Mouse (Mus musculus) neutrophil, adult 59 days (primary cell): ENCODE data around the gene Piga. TPM values are rescaled to one million over a fixed set of nuclear protein-coding genes. Genes with fewer than 3 reads are reported as not detected.

Experiments
- total RNA-seq, 2 experiments: library from RNA; stranded (reverse); gene quantifications; 1 replicate in 1 of 2; 2 replicates in 1 of 2; pipeline ENCODE4 v1.2.4; 2023

Gene Piga
- total RNA-seq, result 10 to 100 TPM; 11.1 to 13.1 TPM

DNA sequence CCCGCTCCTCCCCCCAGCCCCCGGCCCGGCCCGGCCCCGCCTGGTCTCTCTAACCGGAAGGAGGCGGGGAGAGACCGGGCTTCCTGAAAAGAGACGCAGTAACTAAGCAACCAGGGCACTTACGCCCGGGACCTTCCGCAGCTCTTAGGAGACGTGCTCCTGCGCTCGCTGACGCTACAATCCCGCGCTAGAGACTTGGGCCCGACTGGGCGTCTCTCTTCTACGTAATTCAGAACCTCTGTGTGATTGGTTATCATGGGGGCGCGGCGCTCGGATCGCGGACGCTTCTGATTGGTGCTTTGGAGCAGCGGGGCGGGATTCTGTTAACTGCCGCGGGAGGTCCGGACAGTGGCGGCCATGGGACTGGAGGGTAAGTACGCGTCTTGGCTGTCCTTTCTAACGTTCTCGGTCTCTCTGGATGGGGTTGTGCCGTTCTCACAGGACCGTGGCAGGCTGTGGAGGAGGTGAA, at the start of gene Piga:
Piga (plus strand) TSS at position 317 of the 469 bp plus-strand sequence.

DNA sequence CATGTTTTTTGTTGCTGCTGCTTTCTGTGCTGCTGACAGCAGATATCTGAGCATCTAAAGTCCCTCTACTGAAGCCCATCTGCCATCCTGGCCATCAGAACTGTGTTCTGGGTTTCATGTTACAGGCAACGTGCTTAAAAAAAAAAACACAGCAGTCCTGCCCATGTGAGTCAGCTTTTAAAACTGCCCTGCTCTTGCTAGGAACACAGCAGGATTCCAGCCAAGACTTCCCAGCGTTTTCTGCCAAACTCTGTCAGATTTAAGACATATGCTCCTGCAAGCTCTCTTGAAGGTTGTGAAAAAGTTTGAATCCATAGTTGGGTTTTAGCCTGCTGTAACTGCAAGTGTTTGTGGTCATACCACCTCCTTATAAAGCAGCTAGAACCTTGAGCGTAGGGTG, 46.5 kb upstream of the Piga start, which contains the start of gene Vegfd:
Vegfd (plus strand) TSS at position 298 of the 400 bp plus-strand sequence.

DNA sequence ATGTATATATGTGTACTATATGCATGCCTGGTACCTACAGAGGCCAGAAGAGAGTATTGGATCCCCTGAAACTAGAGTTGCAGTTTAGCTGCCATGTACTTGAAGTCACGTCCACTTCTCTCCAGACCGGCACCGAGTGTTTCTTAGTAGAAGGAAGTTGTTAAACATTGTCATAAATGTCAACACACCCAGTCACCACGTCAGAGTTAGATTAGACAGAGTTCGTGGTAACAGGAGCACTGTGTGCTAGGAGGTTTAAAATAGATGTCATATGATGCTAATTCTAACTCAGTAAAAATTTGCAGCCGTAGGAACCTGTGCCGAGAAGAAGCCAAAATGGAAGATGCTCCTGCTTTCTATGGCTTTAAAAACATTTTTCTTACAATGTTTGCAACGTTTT, 17.1 kb downstream of the Piga start, which contains the start of gene Asb11:
Asb11 (plus strand) TSS at position 286 of the 400 bp plus-strand sequence.

Other genes with a start within 250 kb of the Piga start
- gene Bmx, start 161.6 kb upstream of the Piga start, total RNA-seq, result 10 to 100 TPM; 68.0 to 70.6 TPM
- 1 to 10 TPM; 2.1 to 2.3 TPM for gene Pir, start 150.4 kb upstream of the Piga start, total RNA-seq
- not detected for gene Vegfd, start 46.4 kb upstream of the Piga start, total RNA-seq
- gene Asb11, start 17.2 kb downstream of the Piga start, total RNA-seq, result under 1 TPM in 1 of 2 experiments, not detected in 1; 0.40 TPM
- gene Asb9, start 86.5 kb downstream of the Piga start, total RNA-seq, result not detected